Mouse (Mus musculus): ENCODE measurements at regions not wholly inside any gene's neighbourhood (a gene's known extent, or its start where the extent isn't known, plus 50 kb on each side); places are given as distances from the start of the nearest gene placed in this dataset.
A peak's percentile ranks its signal among the peaks of the same experiment; 100 is the strongest.

DNA sequence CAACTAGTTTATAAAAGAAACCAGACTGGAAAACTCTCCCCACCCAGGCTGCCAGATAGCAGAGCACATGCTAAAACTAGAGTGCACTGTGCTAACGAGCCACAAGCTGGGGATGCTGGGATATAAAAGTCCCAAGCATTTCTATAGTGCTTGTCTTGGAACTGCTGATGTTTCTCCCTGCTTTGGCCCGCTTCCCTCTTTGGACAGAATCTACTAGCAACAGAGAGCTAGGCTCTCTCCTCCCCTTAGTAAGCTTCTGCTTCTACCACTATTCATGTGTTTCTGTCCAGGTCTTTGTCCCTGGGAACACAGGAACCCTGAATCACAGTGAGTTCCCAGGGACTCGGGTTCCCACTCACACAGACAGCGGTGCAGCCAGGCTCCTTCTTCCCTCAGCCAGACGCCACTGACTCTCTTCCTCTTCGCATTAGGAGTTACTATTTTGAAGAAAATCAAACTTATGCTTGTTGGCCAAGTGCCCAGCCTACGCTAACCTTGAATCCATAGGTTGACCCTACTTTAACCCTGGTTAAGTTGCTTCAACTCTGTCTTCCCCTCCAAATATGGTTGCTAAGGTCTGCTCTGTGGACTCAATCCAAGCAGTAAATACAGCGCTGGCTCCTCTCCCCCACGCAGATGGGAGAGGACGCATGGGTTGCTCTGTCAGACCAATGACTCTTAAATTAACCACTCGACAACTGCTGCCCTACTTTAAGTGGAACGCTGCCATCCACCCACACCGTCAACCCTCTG, 113.4 kb upstream of the Dapk1 start:
- Histone ChIP-seq H3K27me3 (ENCODE audit: insufficient read depth, low read length) (no peaks in the 10 kb centered on the region), H3K4me1 (ENCODE audit: insufficient read depth) (peaks cover 10% of the 10 kb centered on the region), H3K36me3 (replicated peaks; ENCODE audit: insufficient read depth, low read length) (no peaks in the 10 kb centered on the region), H3K4me2 (ENCODE audit: low read depth, low read length) (0 out of 2 replicates have a peak overlapping the region, but pooled peaks have one; percentile 2), H3K9me3 (ENCODE audit: low read length) (no peaks in the 10 kb centered on the region), H3K9ac (replicated peaks) (no peak overlapping the region), H3K27ac (ENCODE audit: low read depth) (0 out of 2 replicates have a peak overlapping the region, but pooled peaks have one; percentile 24), H3K4me3 (ENCODE audit: low read depth, low read length) (no peak overlapping the region)
- no peak for DNase-seq
- TF ChIP-seq CTCF (IDR thresholded peaks at IDR 0.05; ENCODE audit: low read depth) (no peak), EP300 (IDR thresholded peaks at IDR 0.05; ENCODE audit: low read depth) (no peak)
- no peak for ATAC-seq
- 60% methylated on average over 13 of the region's 13 CpGs for WGBS (ENCODE audit: insufficient replicate concordance)

GRCm38 (mm10) chr13:60488884-60489265, 112.9 kb upstream of the Dapk1 start:
- Histone ChIP-seq H3K4me3 (ENCODE audit: low read depth, low read length) (no peak overlapping the region), H3K4me1 (ENCODE audit: insufficient read depth) (peaks cover 10% of the 10 kb centered on the region), H3K27ac (ENCODE audit: low read depth) (no peak overlapping the region), H3K27me3 (ENCODE audit: insufficient read depth, low read length) (no peaks in the 10 kb centered on the region), H3K4me2 (ENCODE audit: low read depth, low read length) (0 out of 2 replicates have a peak overlapping the region, but pooled peaks have one; percentile 2), H3K9me3 (ENCODE audit: low read length) (no peaks in the 10 kb centered on the region), H3K9ac (replicated peaks) (no peak overlapping the region), H3K36me3 (replicated peaks; ENCODE audit: insufficient read depth, low read length) (no peaks in the 10 kb centered on the region)
- WGBS (ENCODE audit: insufficient replicate concordance) = 77% methylated on average over 4 of the region's 4 CpGs
- no peak for DNase-seq
- TF ChIP-seq EP300 (IDR thresholded peaks at IDR 0.05; ENCODE audit: low read depth) (no peak), CTCF (IDR thresholded peaks at IDR 0.05; ENCODE audit: low read depth) (no peak)
- ATAC-seq = no peak

DNA sequence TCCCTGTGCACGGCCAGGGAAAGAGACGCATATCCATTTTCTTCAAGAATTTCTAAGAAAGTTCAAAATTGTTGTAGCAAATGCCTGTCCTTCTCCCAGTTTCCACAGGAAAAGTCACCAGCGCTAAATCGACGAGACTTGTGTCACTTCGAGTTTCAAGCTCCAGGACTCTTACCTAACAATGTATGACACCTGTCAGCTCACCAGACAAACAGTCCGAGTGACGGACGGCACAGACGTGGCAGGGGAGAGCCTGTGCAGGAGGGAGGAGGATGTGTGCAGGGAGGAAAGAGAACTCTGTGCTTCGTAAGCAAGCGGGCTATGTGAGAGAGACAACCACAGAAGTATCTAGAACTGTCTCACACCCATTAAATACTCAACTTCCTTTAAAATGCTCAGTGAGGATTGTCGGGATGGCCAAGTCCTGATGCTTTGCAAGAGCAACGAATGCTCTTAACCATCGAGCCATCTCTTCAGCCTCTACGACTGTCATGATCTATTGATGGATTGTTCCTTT, 109.7 kb upstream of the Dapk1 start:
- ATAC-seq (peak; percentile 72), DNase-seq (peak; percentile 28)
- Histone ChIP-seq H3K4me3 (ENCODE audit: low read depth, low read length) (no peak overlapping the region), H3K36me3 (replicated peaks; ENCODE audit: insufficient read depth, low read length) (no peaks in the 10 kb centered on the region), H3K9ac (replicated peaks) (no peak overlapping the region), H3K27ac (ENCODE audit: low read depth) (no peak overlapping the region), H3K4me1 (ENCODE audit: insufficient read depth) (peaks cover 10% of the 10 kb centered on the region; the same call in 1 of the 2 replicates), H3K9me3 (ENCODE audit: low read length) (no peaks in the 10 kb centered on the region), H3K4me2 (ENCODE audit: low read depth, low read length) (0 out of 2 replicates have a peak overlapping the region, but pooled peaks have one; percentile 13), H3K27me3 (ENCODE audit: insufficient read depth, low read length) (no peaks in the 10 kb centered on the region)
- WGBS (ENCODE audit: insufficient replicate concordance) = 16% methylated on average over 16 of the region's 16 CpGs
- TF ChIP-seq EP300 (IDR thresholded peaks at IDR 0.05; ENCODE audit: low read depth) = no peak

GRCm38 (mm10) chr13:60493836-60494235, 107.9 kb upstream of the Dapk1 start:
- 66% methylated on average over 5 of the region's 5 CpGs for WGBS (ENCODE audit: insufficient replicate concordance)
- no peaks in the 10 kb centered on the region for H3K9me3 ChIP-seq (ENCODE audit: low read length)
- no peak overlapping the region for H3K9ac ChIP-seq (replicated peaks)
- no peak overlapping the region for H3K4me2 ChIP-seq (ENCODE audit: low read depth, low read length)
- TF ChIP-seq EP300 (IDR thresholded peaks at IDR 0.05; ENCODE audit: low read depth) = no peak
- no peak for TF ChIP-seq CTCF (IDR thresholded peaks at IDR 0.05; ENCODE audit: low read depth)
- 0 out of 2 replicates have a peak, but pooled peaks cover 4% of the 10 kb centered on the region for H3K4me1 ChIP-seq (ENCODE audit: insufficient read depth)
- no peaks in the 10 kb centered on the region for H3K27me3 ChIP-seq (ENCODE audit: insufficient read depth, low read length)
- H3K36me3 ChIP-seq (replicated peaks; ENCODE audit: insufficient read depth, low read length) = no peaks in the 10 kb centered on the region
- no peak overlapping the region for H3K4me3 ChIP-seq (ENCODE audit: low read depth, low read length)
- no peak overlapping the region for H3K27ac ChIP-seq (ENCODE audit: low read depth)
- DNase-seq (no peak), ATAC-seq (no peak)

DNA sequence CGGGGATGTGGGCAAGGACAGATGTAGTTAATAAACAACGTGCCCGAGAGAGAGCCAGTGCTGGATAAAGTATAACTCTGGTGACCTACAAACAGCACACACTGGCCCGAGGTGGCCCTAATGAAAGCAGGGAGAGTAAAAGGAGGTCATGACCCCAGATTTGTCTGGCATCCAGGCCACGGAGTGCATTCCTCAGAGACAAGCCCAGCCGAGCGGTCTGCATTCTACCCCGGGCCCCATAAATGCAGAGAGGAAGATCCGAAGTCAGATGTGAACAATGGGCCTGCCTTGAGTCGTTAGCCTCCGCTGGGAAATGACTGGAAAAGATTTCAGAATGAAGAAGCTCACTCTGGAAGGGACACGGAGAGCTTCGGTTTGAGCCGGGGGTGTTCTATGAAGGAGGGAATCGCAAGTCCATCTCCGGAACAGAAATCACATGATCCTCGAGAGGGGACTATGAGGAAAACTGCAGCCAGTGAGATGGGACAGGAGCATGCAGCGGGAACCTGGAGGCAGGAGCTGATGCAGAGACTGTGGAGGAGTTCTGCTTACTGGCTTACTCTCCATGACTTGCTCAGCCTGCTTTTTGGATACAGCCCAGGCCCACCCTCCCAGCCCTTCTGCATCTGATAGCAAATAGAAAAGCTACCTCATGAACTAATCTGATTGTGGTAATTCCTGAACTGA, 103.9 kb upstream of the Dapk1 start:
- H3K4me1 ChIP-seq (ENCODE audit: insufficient read depth) = no peaks in the 10 kb centered on the region
- 48% methylated on average over 18 of the region's 18 CpGs for WGBS (ENCODE audit: insufficient replicate concordance)
- ATAC-seq = peak; percentile 98
- H3K9me3 ChIP-seq (ENCODE audit: low read length) = no peaks in the 10 kb centered on the region
- peak overlapping the region; percentile 81 for H3K27ac ChIP-seq (ENCODE audit: low read depth)
- peak; percentile 61 for DNase-seq
- TF ChIP-seq CTCF (IDR thresholded peaks at IDR 0.05; ENCODE audit: low read depth) = no peak
- TF ChIP-seq EP300 (IDR thresholded peaks at IDR 0.05; ENCODE audit: low read depth) = peak; percentile 74; the same call in 1 of the 2 replicates
- H3K9ac ChIP-seq (replicated peaks) = no peak overlapping the region
- peak overlapping the region; percentile 32 for H3K4me3 ChIP-seq (ENCODE audit: low read depth, low read length)
- no peaks in the 10 kb centered on the region for H3K27me3 ChIP-seq (ENCODE audit: insufficient read depth, low read length)
- H3K36me3 ChIP-seq (replicated peaks; ENCODE audit: insufficient read depth, low read length) = no peaks in the 10 kb centered on the region
- peak overlapping the region; percentile 52 for H3K4me2 ChIP-seq (ENCODE audit: low read depth, low read length)

- Histone ChIP-seq H3K4me1 (ENCODE audit: insufficient read depth) (peaks cover 7% of the 10 kb centered on the region; the same call in 1 of the 2 replicates), H3K9ac (replicated peaks) (no peak overlapping the region), H3K4me2 (ENCODE audit: low read depth, low read length) (no peak overlapping the region), H3K9me3 (ENCODE audit: low read length) (no peaks in the 10 kb centered on the region), H3K4me3 (ENCODE audit: low read depth, low read length) (no peak overlapping the region), H3K27me3 (ENCODE audit: insufficient read depth, low read length) (no peaks in the 10 kb centered on the region), H3K27ac (ENCODE audit: low read depth) (no peak overlapping the region), H3K36me3 (replicated peaks; ENCODE audit: insufficient read depth, low read length) (no peaks in the 10 kb centered on the region)
- TF ChIP-seq CTCF (IDR thresholded peaks at IDR 0.05; ENCODE audit: low read depth) (no peak), EP300 (IDR thresholded peaks at IDR 0.05; ENCODE audit: low read depth) (no peak)
- ATAC-seq = no peak
- no peak for DNase-seq
- WGBS (ENCODE audit: insufficient replicate concordance) = 61% methylated on average over 2 of the region's 2 CpGs
Measured at GRCm38 (mm10) chr13:60504196-60504595, 97.6 kb upstream of the Dapk1 start.

All from liver, postnatal 0 days (tissue).